Mouse (Mus musculus) cerebellum, postnatal 36 days (tissue): Measurements from ENCODE around the gene Crabp1.
A peak's percentile ranks its signal among the peaks of the same experiment; 100 is the strongest.

Source experiments
- DNase-seq, 2 experiments: peaks; one replicate each; pipeline ENCODE4 v3.0.0; 2021 to 2022; ENCODE audit warnings: mixed read lengths in 2 of 2

The Crabp1 gene

DNA sequence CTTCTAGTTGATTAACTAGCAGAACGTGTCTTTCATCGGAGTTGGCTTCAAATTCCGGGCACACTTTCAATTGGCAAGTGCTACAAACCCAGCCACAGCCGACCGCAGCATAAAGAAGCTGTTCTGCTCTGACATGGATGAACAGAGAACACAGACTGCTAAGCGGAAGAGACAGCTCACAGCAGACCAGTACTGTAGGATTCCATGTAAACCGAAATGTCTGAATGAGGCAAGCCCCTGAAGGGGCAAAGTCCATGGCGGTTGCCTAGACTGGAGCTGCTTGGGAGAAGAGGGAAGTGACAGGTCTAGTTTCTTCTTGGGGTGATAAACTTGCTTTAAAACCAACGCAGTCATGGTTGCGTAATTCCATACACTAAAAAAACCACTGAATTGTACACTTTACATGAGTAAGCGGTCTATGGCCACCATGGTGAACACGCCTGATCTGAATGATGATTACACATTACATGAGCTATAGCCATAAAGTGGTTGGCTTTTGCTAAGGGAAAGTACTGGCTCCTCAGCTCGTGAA is 12.0 kb downstream of the Crabp1 start:
- DNase-seq: no peak

DNA sequence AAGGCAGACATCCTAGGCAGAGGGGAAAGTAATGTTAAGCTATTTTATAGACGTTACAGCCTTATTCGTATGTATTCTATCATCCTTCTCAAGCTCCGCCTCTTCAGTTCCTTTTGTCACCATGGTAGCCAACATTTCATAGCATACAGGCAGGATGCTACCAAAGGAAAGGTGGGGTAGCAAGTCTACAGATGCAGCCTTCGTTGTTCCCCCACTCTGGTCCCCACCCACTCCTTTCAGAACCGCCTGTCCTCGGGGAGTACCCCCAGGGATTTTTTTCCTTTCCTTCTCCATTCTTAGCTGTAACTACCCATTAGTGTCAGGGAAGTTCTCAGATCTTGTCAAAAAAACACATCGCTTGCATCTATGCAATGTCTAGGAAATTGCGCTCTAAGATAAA is 14.7 kb downstream of the Crabp1 start:
- DNase-seq: no peak

DNA sequence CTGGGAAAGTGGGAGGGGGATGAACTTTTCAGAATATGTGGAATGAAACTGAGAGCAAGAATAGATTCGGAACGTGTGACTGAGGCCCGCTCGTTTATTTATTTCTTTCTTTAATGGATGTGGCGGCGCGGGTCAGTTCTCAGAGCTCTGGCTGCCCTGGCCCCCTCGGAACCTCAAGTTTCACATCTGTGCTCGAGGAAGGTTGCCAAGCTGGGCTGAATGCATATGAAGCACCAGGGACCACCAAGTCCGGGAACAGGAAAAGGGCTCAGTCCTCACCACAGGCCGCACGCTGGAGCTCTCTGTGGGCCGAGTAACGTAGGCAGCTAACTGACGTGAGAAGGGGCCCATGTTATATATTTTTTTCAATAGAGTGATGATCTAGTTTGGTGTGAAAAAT is 18.0 kb downstream of the Crabp1 start:
- DNase-seq: no peak

DNA sequence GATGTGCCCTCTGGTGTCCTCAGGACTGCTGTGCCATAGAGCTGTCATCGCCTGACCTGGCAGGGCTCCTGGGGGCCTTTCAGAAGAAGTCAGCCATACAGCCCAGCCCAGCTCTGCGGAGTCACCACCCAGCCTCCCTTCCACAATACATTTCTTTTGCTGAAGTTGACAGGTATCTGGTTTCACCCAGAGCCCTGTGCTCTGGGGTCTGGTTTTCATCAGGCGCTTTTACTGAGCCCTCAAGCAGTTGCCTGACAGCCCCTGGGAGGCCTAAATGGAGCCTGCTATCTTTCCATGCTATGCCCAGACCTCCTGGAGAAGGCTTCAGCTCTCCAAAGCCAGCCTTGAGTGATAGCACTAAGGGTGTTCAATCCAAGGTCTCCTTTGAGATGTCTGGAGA is 19.5 kb downstream of the Crabp1 start:
- no peak for DNase-seq

DNA sequence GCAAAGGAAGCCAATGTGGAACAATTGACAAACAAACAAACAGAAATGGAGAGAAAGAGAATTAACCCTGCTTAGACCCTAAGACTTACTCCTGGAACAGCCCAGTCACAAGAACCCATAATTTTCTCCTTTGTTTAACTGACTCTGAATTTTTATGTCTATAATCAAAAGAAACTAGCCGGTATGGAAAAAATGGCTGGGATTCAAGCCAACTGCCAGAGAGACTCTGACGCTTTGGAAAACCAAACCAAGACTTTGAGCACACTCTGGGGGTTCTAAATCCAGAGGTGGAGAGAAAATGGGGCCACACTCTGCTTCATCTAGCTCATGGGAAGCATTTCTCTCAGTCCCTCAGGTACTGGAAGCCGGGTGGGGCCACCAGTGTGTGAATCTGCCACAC is 20.7 kb downstream of the Crabp1 start:
- no peak for DNase-seq

DNA sequence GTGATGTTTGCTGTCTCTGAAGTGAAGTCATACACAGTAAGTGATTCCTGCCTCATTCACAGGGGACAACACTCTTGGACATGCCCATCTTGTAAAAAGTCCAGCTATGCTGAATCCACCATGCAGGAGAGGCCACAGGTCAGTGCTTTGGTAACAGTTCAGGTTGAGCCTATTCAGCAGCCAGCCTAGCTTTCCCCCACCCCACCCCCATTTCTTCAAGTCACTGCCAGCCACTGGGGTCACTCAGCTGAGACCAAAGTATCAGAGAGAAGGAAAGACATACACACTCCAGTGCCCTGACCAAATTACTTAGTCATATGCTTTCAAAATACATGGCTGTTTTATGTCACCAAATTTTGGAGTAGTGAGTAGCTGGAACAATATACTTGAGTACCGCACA is 21.5 kb downstream of the Crabp1 start:
- DNase-seq: no peak

DNA sequence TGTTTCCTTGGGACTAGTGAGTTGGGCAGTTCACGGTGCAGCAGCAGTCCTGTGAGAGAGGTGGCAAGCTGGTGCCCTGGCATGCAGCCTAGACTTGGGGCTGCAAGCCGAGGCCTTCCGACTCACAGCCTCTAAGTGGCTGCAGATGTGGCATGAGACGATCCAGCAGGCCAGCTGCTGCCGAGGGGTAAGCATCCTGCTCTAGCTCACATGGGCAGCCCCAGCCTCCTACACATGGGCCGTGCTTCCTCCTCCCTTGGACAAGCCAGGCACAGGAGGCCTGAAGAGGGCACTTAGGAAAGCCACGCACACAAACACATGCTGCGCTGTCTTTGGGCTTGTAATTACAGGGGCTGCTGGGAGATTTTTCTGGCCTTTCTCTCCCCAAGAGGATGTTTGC is 23.2 kb downstream of the Crabp1 start:
- no peak for DNase-seq

DNA sequence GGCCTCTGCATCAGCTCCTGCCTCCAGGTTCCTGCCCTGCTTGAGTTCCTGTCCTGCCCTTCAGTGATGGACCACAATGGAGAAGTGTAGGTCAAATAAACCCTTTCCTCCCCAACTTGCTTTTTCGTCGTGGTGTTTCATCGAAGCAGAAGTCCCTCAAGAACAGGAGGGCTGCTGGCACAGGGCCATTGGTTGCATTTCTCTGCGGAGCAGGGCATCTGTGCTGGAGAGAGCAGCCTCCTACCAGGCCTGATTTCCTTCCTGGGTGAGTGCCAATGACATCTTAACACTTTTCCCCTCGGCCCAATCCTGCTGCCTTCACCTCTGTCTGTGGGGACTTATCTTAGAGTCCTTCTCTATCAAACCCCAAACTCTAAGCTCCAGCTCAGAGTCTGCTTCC is 25.7 kb downstream of the Crabp1 start:
- DNase-seq: no peak

DNA sequence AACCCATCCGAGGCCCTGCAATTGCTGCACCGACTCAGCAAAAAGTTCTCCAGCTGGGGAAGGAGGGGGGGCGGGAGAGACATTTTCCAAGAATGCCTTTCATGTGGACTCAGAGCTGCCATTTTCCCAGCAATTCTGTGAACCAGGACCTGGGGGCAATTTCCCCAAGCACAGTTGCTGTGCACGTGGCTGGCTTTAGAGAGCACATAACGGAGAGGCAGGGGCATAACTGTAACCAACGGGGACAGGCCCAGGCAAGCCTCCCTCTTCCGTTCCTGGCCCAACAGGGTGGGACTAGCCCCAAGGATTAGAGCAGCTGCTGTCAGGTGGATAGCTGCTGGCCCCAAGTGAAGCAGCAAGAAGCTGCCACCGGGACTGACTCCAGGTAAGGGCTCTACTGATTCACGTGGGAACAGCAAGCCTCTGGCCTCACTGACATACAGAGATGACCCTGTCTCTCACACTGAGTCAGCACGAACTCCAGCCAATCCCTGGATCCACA is 37.0 kb downstream of the Crabp1 start:
- DNase-seq: no peak

DNA sequence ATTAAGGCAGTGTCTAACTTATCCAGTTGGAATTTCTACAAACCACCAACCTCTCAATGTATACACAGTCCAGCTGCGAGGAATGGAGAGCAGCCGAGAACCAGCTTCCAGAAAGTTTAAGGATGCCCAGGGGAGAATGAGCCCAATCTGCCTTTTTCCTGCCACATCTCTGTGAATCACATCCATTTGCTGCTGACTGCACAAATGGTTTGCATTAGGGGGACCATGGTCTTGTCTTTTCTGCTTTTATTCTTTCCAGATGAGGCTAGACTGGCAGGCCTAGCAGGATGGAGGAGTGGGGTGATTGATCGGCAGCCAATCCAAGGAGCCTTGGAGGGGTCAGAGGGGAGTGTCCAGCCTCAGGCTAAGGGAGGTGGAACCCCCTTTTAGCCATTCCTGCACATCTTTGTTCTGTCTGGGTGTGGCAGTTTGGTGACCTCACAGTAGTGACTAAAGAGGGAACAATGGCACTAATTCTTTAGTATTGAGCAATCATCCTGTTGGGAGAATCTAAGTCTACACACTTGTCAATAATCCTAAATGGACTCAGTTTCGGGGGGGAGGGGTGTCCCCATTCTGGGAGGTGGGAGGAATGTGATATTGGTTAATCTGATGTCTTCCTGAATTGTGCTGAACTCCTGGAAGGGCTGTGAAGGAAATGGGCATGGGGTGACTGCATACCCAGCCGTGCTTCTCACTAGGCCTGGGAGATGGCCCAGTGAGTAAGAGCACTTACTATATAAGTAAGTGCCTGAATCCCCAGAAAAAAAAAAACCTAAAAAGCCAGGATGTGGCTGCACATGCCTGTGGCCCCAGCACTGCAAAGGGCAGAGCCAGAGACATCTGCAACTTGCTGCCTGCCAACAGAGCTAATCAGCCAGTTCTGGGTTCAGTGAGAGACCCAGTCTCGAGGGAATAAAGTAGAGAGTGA is 38.5 kb downstream of the Crabp1 start:
- no peak for DNase-seq

DNA sequence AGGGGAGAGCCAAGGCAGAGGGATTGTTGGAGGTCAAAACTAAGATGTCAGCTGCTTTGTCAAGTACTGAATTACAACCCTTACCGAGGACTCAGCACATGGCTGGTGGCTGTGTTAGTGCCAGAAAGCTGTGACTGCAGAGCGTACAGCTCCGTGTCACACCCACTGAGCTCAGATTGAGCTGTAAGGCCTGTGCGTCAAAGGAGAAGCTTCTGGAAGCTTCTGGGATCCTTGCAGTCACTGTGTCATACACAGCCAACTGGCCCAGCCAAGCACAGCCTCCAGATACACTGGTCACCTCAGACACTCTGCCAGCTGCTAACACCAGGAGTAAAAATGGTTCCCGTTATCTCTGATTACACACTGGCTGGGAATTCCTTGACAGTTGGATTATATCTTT is 39.8 kb downstream of the Crabp1 start:
- DNase-seq: no peak

DNA sequence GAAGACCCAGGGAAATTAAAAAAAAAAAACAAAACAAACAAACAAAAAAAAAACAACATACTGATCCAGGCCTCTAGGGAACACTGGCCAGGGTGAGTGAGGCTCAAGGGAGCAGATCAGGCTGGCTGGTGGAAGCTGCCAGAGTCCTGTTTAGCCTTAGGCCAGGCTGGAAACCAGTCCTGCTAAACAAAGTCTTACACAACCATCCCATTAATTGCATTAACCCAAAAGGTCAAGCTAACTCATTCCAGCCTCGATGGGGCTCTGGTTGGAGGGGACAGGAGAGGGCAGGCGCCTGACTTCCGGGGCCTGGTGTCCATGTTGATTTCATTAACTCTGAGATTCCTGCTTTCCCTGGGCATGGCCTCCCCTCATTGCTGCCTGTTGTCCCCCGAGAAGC is 43.2 kb downstream of the Crabp1 start:
- DNase-seq: no peak

DNA sequence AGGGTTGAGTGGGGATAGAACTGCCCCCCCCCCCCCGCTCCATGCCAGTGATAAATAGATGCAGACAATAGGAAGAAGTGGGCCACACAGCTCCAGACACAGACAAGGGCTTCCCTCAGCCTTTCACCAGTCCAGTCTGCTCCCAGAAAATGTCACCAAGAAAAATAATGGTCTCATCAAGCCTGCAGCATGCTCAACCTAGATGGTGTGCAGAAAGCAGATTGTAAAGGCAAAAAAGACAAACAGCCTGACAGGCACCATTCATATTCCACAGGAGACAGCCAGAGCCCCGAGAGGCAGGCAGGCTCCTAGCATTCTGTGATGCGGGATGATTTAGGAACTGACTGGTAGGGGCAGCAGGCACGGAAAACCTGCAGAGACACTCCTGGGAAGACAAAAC is 45.4 kb downstream of the Crabp1 start:
- DNase-seq: no peak

DNA sequence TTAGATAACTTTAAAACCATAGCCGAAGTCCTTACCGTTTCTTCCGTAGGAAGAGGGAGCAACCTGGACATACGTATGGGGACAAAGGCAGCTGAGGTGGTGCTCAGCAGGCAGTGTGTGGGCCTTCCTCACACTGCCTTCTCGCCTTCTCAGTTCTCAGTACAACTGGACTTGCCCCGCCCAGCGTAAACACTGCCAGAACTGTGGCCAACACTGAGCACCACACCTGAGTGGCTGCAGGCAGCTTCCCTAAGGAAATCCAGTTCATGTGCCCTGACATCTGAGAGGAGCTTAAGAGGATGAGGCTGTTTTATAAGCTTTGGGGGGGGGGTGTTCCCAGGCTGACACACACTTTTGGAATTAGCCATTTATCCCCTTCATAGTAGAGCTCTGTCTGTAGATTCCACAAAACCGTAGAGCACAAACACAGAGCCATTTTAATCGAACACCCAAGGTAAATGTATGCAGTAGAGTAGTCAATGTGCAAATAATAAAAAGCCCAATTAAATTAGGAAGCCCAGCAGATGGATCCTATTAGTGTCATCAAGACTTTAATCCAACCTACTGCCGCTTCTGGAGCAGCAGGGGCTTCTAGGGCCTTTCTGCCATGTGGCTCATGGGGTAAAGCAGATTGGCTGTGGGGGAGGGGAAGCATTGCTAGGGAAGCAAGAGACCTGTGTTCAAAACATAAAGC is 52.1 kb downstream of the Crabp1 start:
- DNase-seq: no peak

DNA sequence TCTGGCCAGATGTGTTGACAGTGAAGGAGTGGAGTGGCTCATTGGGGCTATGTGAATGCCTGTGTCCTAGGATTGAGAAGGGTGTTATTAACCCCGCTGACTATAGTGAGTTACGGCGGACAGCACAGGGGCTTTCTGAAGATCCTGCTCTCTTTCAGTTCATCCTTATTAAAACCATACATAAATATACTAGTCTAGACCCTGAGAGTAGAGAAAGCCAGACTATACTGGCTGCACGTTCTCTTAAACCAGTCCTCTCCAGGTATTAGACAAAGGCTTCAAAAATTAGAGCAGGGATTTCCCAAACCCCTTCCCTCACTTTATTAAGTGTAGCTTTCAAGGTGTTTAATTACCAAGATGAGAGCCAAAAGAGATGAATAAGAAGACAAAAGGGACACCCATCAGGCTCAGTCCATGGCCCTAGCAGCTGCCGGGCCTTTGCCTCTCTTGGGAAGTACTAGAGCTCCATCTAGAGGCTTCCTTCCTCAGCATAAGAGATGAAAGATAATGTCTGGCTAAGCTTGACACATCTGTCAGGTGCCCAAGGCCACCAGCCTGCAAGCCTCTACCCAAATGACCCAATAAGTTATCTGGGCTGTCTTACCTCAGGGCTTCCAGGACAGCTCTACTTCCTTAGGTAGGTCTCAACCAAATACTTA is 57.0 kb downstream of the Crabp1 start:
- DNase-seq: peak in 1 of 2 experiments; percentile 11
